Mouse (Mus musculus) CD4-positive, CD25-positive, alpha-beta regulatory T cell, adult 9 weeks (primary cell): Measurements from ENCODE around the gene Wrap73. TPM values are rescaled to one million over a fixed set of nuclear protein-coding genes. Genes with fewer than 3 reads are reported as not detected.

Experiments used
- polyA plus RNA-seq: library from polyadenylated mRNA; unstranded; fragments of 100-300 nt; shearing (Covaris generic); gene quantifications from one replicate; pipeline ENCODE4 v1.2.1, GENCODE M21; 2017

Wrap73 gene
- polyA plus RNA-seq = 40.8 TPM

DNA sequence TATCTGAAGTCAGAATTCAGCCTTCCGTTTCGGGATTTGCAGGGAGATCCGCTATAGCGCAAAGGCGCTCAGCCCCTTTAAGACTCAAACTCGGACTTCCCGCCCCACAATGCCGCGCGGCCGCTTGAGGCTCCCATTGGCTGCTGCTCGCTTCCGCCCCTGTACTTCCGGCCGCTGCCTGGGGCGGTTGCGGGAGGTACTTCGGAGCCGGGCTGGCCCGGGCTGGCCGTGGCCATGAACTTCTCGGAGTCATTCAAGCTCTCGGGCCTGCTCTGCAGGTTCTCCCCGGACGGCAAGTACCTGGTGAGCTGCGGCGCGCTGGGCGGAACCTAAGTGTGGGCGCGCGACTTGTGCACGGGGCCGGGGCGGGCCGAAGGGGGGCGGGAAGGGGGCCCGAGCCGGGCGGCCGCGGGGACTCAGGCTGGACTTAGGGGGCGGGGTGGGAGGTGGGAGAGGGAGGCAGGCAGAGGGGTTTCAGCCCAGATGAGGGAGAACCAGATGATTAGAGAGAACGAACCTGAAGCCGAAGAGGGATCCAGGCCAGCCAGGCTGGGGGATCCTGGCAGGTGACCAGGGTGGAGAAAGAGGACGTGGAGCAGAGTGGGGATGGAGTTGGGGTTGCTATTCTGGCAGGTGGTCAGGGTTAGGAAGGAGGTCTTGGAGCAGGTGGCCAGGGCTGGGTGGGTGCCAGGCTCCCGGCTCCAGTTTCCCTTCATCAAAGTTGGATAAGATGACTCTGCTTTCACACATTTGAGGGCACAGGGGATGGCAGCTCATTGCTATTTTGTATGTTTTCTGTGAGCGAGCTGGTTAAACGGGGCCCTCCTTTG, at the start of gene Wrap73:
Wrap73 (plus strand) TSS at position 162 of the 830 bp plus-strand sequence.

DNA sequence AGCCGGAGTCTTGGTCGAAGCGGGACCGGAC, 2.2 kb upstream of the Wrap73 start, which contains the start of gene Trp73:
Trp73 (minus strand) TSS at position 27 of the 31 bp plus-strand sequence.

DNA sequence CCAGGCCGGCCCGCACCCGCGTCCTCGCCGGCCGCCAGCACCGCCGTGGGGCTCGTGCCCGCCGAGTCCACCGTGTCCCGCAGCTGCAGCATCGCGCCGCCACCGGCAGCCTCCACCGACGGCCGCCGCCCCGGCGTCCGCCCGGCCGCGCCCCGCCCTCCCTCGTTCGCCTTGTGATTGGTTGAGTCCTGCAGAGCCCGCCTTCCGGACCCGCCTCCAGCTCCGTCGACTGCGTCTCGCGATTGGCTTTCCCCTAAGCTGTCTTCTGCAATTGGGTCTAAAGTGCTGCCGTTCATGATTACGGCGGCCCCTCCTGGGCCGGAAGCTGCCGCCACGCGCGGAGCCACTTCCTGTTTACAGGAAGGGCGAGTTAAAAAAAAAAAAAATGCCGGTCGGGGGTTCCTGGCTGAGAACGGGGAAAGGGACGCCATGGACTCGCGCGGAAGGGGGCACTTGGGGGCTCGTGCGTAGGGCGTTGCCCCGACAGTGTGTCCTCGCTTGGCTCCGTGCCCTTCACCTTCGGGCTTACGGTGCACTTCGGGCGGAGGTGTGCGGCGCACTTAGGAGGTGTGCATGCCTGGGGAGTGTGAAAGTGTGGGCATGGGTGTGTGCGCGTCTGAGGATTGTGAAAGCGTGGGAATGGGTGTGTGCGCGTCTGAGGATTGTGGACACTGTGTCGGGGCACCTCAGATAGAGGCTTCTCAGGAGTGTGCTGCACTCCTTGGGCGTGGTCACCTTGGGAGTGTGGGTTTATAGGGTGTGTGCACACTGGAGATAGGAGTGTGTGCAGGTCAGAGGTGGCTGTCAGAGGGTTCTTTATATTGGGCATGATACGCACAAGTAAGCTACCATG, 18.6 kb downstream of the Wrap73 start, which contains the start of gene Tprgl:
Tprgl (minus strand) TSS at position 129 of the 853 bp plus-strand sequence.

DNA sequence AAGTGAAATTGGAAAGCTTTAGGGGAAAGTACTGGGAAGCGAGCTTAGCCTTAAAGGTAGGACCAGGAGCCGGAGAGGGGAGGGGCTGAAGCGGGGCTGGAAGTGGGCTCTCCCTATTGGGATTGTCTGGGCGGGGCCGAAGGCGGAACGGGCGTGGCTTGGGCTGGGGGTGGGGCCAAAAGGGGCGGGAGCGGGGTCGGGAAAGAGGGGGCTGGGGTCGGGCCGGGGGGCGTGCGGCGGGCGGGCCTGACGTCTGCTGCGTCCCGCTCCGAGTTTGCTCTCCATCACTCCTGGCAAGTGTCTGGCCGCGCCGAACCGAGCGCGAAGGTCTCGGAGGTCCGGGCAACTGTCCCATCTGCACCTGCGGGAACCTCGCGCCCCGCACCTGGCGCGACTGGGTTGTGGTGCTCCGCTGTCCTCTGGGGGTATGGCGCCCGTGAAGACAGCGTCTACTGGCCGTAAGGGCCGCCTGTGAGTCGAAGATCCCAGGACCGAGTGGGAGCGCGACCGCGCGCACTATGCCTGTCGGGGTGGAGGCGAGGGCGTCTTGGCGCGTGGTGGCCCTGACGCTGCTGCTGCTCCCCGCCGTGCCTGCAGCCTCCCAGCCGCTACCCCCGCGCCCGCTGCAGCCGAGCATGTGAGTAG, 28.5 kb downstream of the Wrap73 start, which contains the start of gene Megf6:
Megf6 (plus strand) TSS at position 225 of the 645 bp plus-strand sequence.

Other genes starting within 250 kb of the Wrap73 start
- 90.4 TPM for gene A430005L14Rik, start 185.1 kb upstream of the Wrap73 start, polyA plus RNA-seq
- 27.5 TPM for gene Dffb, start 167.2 kb upstream of the Wrap73 start, polyA plus RNA-seq
- gene Cep104, start 167.2 kb upstream of the Wrap73 start, polyA plus RNA-seq = 4.7 TPM
- gene Lrrc47, start 130.6 kb upstream of the Wrap73 start, polyA plus RNA-seq = 3.0 TPM
- 0.55 TPM for gene Smim1, start 116.1 kb upstream of the Wrap73 start, polyA plus RNA-seq
- gene Ccdc27, start 99.7 kb upstream of the Wrap73 start, polyA plus RNA-seq = not detected
- gene Trp73, start 2.2 kb upstream of the Wrap73 start, polyA plus RNA-seq = not detected
- 18.4 TPM for gene Tprgl, start 18.3 kb downstream of the Wrap73 start, polyA plus RNA-seq
- gene Megf6, start 28.4 kb downstream of the Wrap73 start, polyA plus RNA-seq = 0.10 TPM
- gene Arhgef16, start 159.3 kb downstream of the Wrap73 start, polyA plus RNA-seq = 0.35 TPM
- gene B230104I21Rik, start 193.8 kb downstream of the Wrap73 start, polyA plus RNA-seq = not detected